Mouse (Mus musculus) CH12.LX (cell line): Measurements from ENCODE around the gene Alg9. TPM values are rescaled to one million over a fixed set of nuclear protein-coding genes. Genes with fewer than 3 reads are reported as not detected.

Experiments
- DNase-seq: peaks from one replicate; pipeline ENCODE4 v3.0.0-alpha.2; 2013; ENCODE audit errors: extremely low read depth
- H3K27ac ChIP-seq: 2 replicates; pipeline ENCODE4 v1.5.1; 2012; ENCODE audit warnings: low read depth, mild to moderate bottlenecking, control low read depth, moderate library complexity; ENCODE audit not compliant: insufficient read depth
- H3K27me3 ChIP-seq: replicated peaks from 2 replicates; pipeline ENCODE3; 2012; ENCODE audit warnings: inconsistent platforms
- H3K36me3 ChIP-seq, 2 experiments: replicated peaks in 1 of 2; 2 replicates each; pipeline versions ENCODE3 to v1.6.1; 2012; ENCODE audit warnings: inconsistent platforms in 1 of 2, low read length in 1 of 2, mild to moderate bottlenecking in 1 of 2, mixed read lengths in 1 of 2, moderate library complexity in 1 of 2; ENCODE audit not compliant: control insufficient read depth in 1 of 2, insufficient read depth in 1 of 2
- H3K4me1 ChIP-seq, 2 experiments: 2 replicates each; pipeline ENCODE4 v1.6.1; 2012; ENCODE audit warnings: inconsistent platforms in 1 of 2, moderate library complexity in 1 of 2; ENCODE audit not compliant: insufficient read depth in 2 of 2, control insufficient read depth in 1 of 2
- H3K4me2 ChIP-seq: 2 replicates; pipeline ENCODE4 v1.6.1; 2012; ENCODE audit warnings: low read depth, mild to moderate bottlenecking, control low read depth; ENCODE audit not compliant: poor library complexity, insufficient read depth, severe bottlenecking
- H3K4me3 ChIP-seq, 3 experiments: fragments of 150-350 bp in 1 of 3; sonication (generic) in 1 of 3; replicated peaks in 1 of 3; 2 replicates each; pipeline versions ENCODE3 to v1.5.1; 2011 to 2012; ENCODE audit warnings: low read depth in 2 of 3, low read length in 2 of 3, mild to moderate bottlenecking in 2 of 3, moderate library complexity in 2 of 3, control low read depth in 1 of 3, improper control_type of control experiment in 1 of 3, inconsistent platforms in 1 of 3, mixed read lengths in 1 of 3; ENCODE audit not compliant: poor library complexity in 1 of 3
- H3K79me2 ChIP-seq: replicated peaks from 2 replicates; pipeline ENCODE4 v1.6.1; 2012; ENCODE audit warnings: mild to moderate bottlenecking, moderate library complexity; ENCODE audit not compliant: control insufficient read depth, poor library complexity, insufficient read depth, severe bottlenecking; ENCODE audit errors: extremely low read depth
- H3K9ac ChIP-seq: 2 replicates; pipeline ENCODE4 v1.6.1; 2012; ENCODE audit warnings: low read depth, mild to moderate bottlenecking, control low read depth, moderate library complexity; ENCODE audit not compliant: insufficient read depth
- H3K9me3 ChIP-seq: replicated peaks from 2 replicates; pipeline ENCODE3; 2012; ENCODE audit warnings: low read length, inconsistent platforms, mixed read lengths
- BHLHE40 ChIP-seq: IDR thresholded peaks from 2 replicates; pipeline ENCODE4 v1.6.1; 2011; ENCODE audit warnings: mild to moderate bottlenecking, low read depth, low read length, improper control_type of control experiment
- CHD1 ChIP-seq: IDR thresholded peaks from 2 replicates; pipeline ENCODE4 v1.6.1; 2012; ENCODE audit warnings: low read depth, low read length, improper control_type of control experiment, inconsistent platforms
- CHD2 ChIP-seq: IDR thresholded peaks from 2 replicates; pipeline ENCODE4 v1.6.1; 2011; ENCODE audit warnings: low read length, improper control_type of control experiment
- CTCF ChIP-seq, 2 experiments: IDR thresholded peaks in 1 of 2; conservative IDR thresholded peaks in 1 of 2; 2 replicates each; pipeline ENCODE4 v1.5.1; 2011 to 2012; ENCODE audit warnings: low read depth in 2 of 2, low read length in 2 of 2, improper control_type of control experiment in 1 of 2, inconsistent platforms in 1 of 2, mild to moderate bottlenecking in 1 of 2, moderate library complexity in 1 of 2
- ELF1 ChIP-seq: IDR thresholded peaks from 2 replicates; pipeline ENCODE4 v1.6.1; 2014; ENCODE audit warnings: low read depth, mild to moderate bottlenecking, inconsistent platforms, low read length, improper control_type of control experiment
- GABPA ChIP-seq: IDR thresholded peaks from 2 replicates; pipeline ENCODE4 v1.6.1; 2012; ENCODE audit warnings: low read depth, low read length, improper control_type of control experiment, inconsistent platforms; ENCODE audit not compliant: insufficient replicate concordance
- JUN ChIP-seq: IDR thresholded peaks from 2 replicates; pipeline ENCODE4 v1.6.1; 2011; ENCODE audit warnings: low read depth, mild to moderate bottlenecking, low read length, improper control_type of control experiment, moderate library complexity; ENCODE audit not compliant: insufficient read depth
- JUND ChIP-seq: conservative IDR thresholded peaks from 2 replicates; pipeline ENCODE4 v1.6.1; 2011; ENCODE audit warnings: low read depth, low read length, improper control_type of control experiment
- KAT2A ChIP-seq: IDR thresholded peaks from 2 replicates; pipeline ENCODE4 v1.6.1; 2012; ENCODE audit warnings: low read length, improper control_type of control experiment, inconsistent platforms; ENCODE audit not compliant: insufficient replicate concordance
- MAX ChIP-seq: IDR thresholded peaks from 2 replicates; pipeline ENCODE4 v1.6.1; 2011; ENCODE audit warnings: low read length, improper control_type of control experiment
- MXI1 ChIP-seq: IDR thresholded peaks from 2 replicates; pipeline ENCODE4 v1.6.1; 2011; ENCODE audit warnings: mild to moderate bottlenecking, low read depth, low read length, improper control_type of control experiment
- MYC ChIP-seq: IDR thresholded peaks from 2 replicates; pipeline ENCODE4 v1.6.1; 2011; ENCODE audit warnings: low read depth, mild to moderate bottlenecking, improper control_type of control experiment, low read length
- NELFE ChIP-seq: IDR thresholded peaks from 2 replicates; pipeline ENCODE4 v1.6.1; 2011; ENCODE audit warnings: low read depth, low read length, improper control_type of control experiment
- NRF1 ChIP-seq: IDR thresholded peaks from 2 replicates; pipeline ENCODE4 v1.6.1; 2014; ENCODE audit warnings: low read depth, mild to moderate bottlenecking, inconsistent platforms, low read length, improper control_type of control experiment, moderate library complexity
- PAX5 ChIP-seq: IDR thresholded peaks from 2 replicates; pipeline ENCODE4 v1.6.1; 2012; ENCODE audit warnings: low read length, inconsistent platforms, mixed read lengths
- RAD21 ChIP-seq: IDR thresholded peaks from 2 replicates; pipeline ENCODE4 v1.6.1; 2011; ENCODE audit warnings: low read depth, mild to moderate bottlenecking, low read length, improper control_type of control experiment, moderate library complexity
- SIN3A ChIP-seq: IDR thresholded peaks from 2 replicates; pipeline ENCODE4 v1.6.1; 2012; ENCODE audit warnings: low read length, improper control_type of control experiment, inconsistent platforms
- SMC3 ChIP-seq: IDR thresholded peaks from 2 replicates; pipeline ENCODE4 v1.6.1; 2011; ENCODE audit warnings: low read depth, low read length, improper control_type of control experiment
- TBP ChIP-seq: conservative IDR thresholded peaks from 2 replicates; pipeline ENCODE4 v1.6.1; 2011; ENCODE audit warnings: low read depth, low read length, improper control_type of control experiment
- UBTF ChIP-seq: IDR thresholded peaks from 2 replicates; pipeline ENCODE4 v1.6.1; 2012; ENCODE audit warnings: low read depth, mild to moderate bottlenecking, inconsistent platforms, low read length, improper control_type of control experiment, moderate library complexity
- USF2 ChIP-seq: conservative IDR thresholded peaks from 2 replicates; pipeline ENCODE4 v1.6.1; 2011; ENCODE audit warnings: low read depth, low read length, improper control_type of control experiment
- ZC3H11A ChIP-seq: IDR thresholded peaks from 2 replicates; pipeline ENCODE4 v1.6.1; 2012; ENCODE audit warnings: low read depth, mild to moderate bottlenecking, inconsistent platforms, low read length, improper control_type of control experiment
- ZKSCAN1 ChIP-seq: IDR thresholded peaks from 2 replicates; pipeline ENCODE4 v1.6.1; 2012; ENCODE audit warnings: low read depth, inconsistent platforms, low read length, improper control_type of control experiment, borderline replicate concordance
- ZNF384 ChIP-seq: IDR thresholded peaks from 2 replicates; pipeline ENCODE4 v1.6.1; 2012; ENCODE audit warnings: low read depth, low read length, improper control_type of control experiment, inconsistent platforms
- dilution Hi-C: fragments of 300-500 bp; cut with MboI; formaldehyde crosslinking; loops from 2 replicates; pipeline ENCODE4 v1.14.3; 2020; ENCODE audit warnings: low sequenced_read_pairs; ENCODE audit not compliant: extremely low pct_unique_long_range_greater_than_20kb, extremely low pct_ligation_motif_present
- in situ Hi-C: fragments of 300-500 bp; cut with MboI; formaldehyde crosslinking; loops from 3 replicates; pipeline ENCODE4 v1.14.3; 2019; ENCODE audit warnings: low sequenced_read_pairs, low pct_ligation_motif_present, low pct_unique_long_range_greater_than_20kb, mixed read lengths
- polyA plus RNA-seq: library from polyadenylated mRNA; unstranded; fragments of >175 nt; gene quantifications from 2 replicates; pipeline ENCODE4 v1.2.1, GENCODE M21; 2012; ENCODE audit warnings: low read depth; ENCODE audit not compliant: insufficient read length
- total RNA-seq, 2 experiments: library from RNA; depleted of rRNA; stranded (reverse); fragments of 300-350 nt in 1 of 2; fragments of >200 nt in 1 of 2; gene quantifications; 2 replicates each; pipeline ENCODE4 v1.2.3; 2012 to 2014

The Alg9 gene
- total and polyA plus RNA-seq, 3 experiments: 25.7 to 40.1 (median 39.6) TPM

GRCm38 (mm10) chr9:50729600-50729999 is 45.2 kb upstream of the Alg9 start:
- dilution Hi-C loops: no loop called here
- TF ChIP-seq KAT2A (no peak), NELFE (no peak), NRF1 (no peak), SMC3 (no peak), USF2 (no peak), GABPA (no peak), TBP (no peak)
- H3K27me3 ChIP-seq: no peaks in the 10 kb centered on the region

GRCm38 (mm10) chr9:50732560-50732959 is 42.3 kb upstream of the Alg9 start:
- no peak for TF ChIP-seq KAT2A
- no peak for TF ChIP-seq ZC3H11A
- no peak for TF ChIP-seq BHLHE40
- no peak for TF ChIP-seq ELF1
- no peak for TF ChIP-seq UBTF
- TF ChIP-seq MAX: no peak
- TF ChIP-seq CHD2: no peak
- H3K36me3 ChIP-seq: no peaks in the 10 kb centered on the region
- no peak for DNase-seq
- no peak overlapping the region for H3K4me2 ChIP-seq
- H3K4me3 ChIP-seq: no peak overlapping the region
- H3K9me3 ChIP-seq: no peaks in the 10 kb centered on the region
- peaks cover 2% of the 10 kb centered on the region for H3K27me3 ChIP-seq
- no peaks in the 10 kb centered on the region for H3K79me2 ChIP-seq
- no peak overlapping the region for H3K27ac ChIP-seq
- H3K4me1 ChIP-seq: peaks cover 0 to 4% of the 10 kb centered on the region in 2 experiments; a peak in 2 of 4 replicates
- in situ Hi-C loops (no loop called here), dilution Hi-C loops (no loop called here)
- no peak overlapping the region for H3K9ac ChIP-seq

More at GRCm38 (mm10) chr9:50729600-50729999, 45.2 kb upstream of the Alg9 start:
- Histone ChIP-seq H3K4me1 (peaks cover 0 to 7% of the 10 kb centered on the region in 2 experiments; a peak in 2 of 4 replicates), H3K36me3 (no peaks in the 10 kb centered on the region), H3K9me3 (no peaks in the 10 kb centered on the region), H3K79me2 (no peaks in the 10 kb centered on the region), H3K27ac (no peak overlapping the region), H3K4me2 (no peak overlapping the region), H3K9ac (no peak overlapping the region), H3K4me3 (no peak overlapping the region)
- no peak for DNase-seq
- in situ Hi-C loops: no loop called here

- Histone ChIP-seq H3K9ac (no peak overlapping the region), H3K36me3 (no peaks in the 10 kb centered on the region), H3K4me2 (peak overlapping the region; percentile 18; the same call in 1 of the 2 replicates), H3K9me3 (no peaks in the 10 kb centered on the region), H3K27me3 (peaks cover 2% of the 10 kb centered on the region), H3K79me2 (no peaks in the 10 kb centered on the region), H3K4me3 (no peak overlapping the region), H3K4me1 (peaks cover 3 to 10% of the 10 kb centered on the region in 2 experiments; a peak in 3 of 4 replicates), H3K27ac (no peak overlapping the region)
- DNase-seq: peak; percentile 63
- peak; percentile 79 for TF ChIP-seq ZNF384
- no peak for TF ChIP-seq JUN
- TF ChIP-seq MYC: 0 out of 2 replicates have a peak, but pooled peaks have one; percentile 20
- TF ChIP-seq CHD2: no peak
- no peak for TF ChIP-seq GABPA
- no peak for TF ChIP-seq ZC3H11A
- TF ChIP-seq CTCF (conservative IDR thresholded peaks at IDR 0.05 in 1 of 2, IDR thresholded peaks at IDR 0.05 in 1 of 2; ENCODE audit: low read depth in 2 of 2, low read length in 2 of 2): peak; percentile 80 to 84
- TF ChIP-seq SIN3A: peak; percentile 38; the same call in 1 of the 2 replicates
- TF ChIP-seq SMC3: peak; percentile 86
- TF ChIP-seq CHD1: no peak
- peak; percentile 41 for TF ChIP-seq RAD21
- TF ChIP-seq ZKSCAN1: no peak
- no peak for TF ChIP-seq JUND
- peak; percentile 60; the same call in 1 of the 2 replicates for TF ChIP-seq MAX
- 0 out of 2 replicates have a peak, but pooled peaks have one; percentile 30 for TF ChIP-seq MXI1
- no peak for TF ChIP-seq PAX5
- dilution Hi-C loops: no loop called here
- in situ Hi-C loops: no loop called here
These were observed 39.8 kb upstream of the Alg9 start for GRCm38 (mm10) chr9:50734989-50735388.
